Mouse (Mus musculus) hindbrain, embryonic 11.5 days (tissue): ENCODE data around the gene Bpifb1. TPM values are rescaled to one million over a fixed set of nuclear protein-coding genes. Genes with fewer than 3 reads are reported as not detected.
A peak's percentile ranks its signal among the peaks of the same experiment; 100 is the strongest.

ENCODE experiments used
- ATAC-seq: fragments of 200-750 bp; cut with Nextera tagmentation; 2 replicates; pipeline ENCODE4 v1.8.0; 2017; ENCODE audit warnings: mild to moderate bottlenecking, moderate TSS enrichment, moderate library complexity; ENCODE audit not compliant: low FRiP score
- DNase-seq: peaks from one replicate; pipeline ENCODE4 v3.0.0-alpha.2; 2015; ENCODE audit warnings: low spot score
- H3K27ac ChIP-seq: fragments of 300-500 bp; sonication (generic); 2 replicates; pipeline ENCODE4 v1.5.1; 2014; ENCODE audit warnings: mild to moderate bottlenecking, low read depth, low read length
- H3K27me3 ChIP-seq: fragments of 300-500 bp; sonication (generic); 2 replicates; pipeline ENCODE4 v1.6.1; 2014; ENCODE audit warnings: mild to moderate bottlenecking, low read length, moderate library complexity, mixed read lengths; ENCODE audit not compliant: control insufficient read depth, insufficient read depth
- H3K36me3 ChIP-seq: fragments of 300-500 bp; sonication (generic); 2 replicates; pipeline ENCODE4 v1.6.1; 2014; ENCODE audit warnings: mild to moderate bottlenecking, low read length, moderate library complexity, mixed read lengths; ENCODE audit not compliant: control insufficient read depth, insufficient read depth
- H3K4me1 ChIP-seq: fragments of 300-500 bp; sonication (generic); replicated peaks from 2 replicates; pipeline ENCODE4 v1.6.1; 2014; ENCODE audit warnings: low read length, mixed read lengths; ENCODE audit not compliant: control insufficient read depth, insufficient read depth
- H3K4me2 ChIP-seq: fragments of 300-500 bp; sonication (generic); replicated peaks from 2 replicates; pipeline ENCODE4 v1.6.1; 2014; ENCODE audit warnings: mild to moderate bottlenecking, low read depth, low read length
- H3K4me3 ChIP-seq: fragments of 300-500 bp; sonication (generic); 2 replicates; pipeline ENCODE4 v1.5.1; 2014; ENCODE audit warnings: low read depth, low read length
- H3K9ac ChIP-seq: fragments of 300-500 bp; sonication (generic); 2 replicates; pipeline ENCODE4 v1.6.1; 2014; ENCODE audit warnings: low read depth, low read length
- H3K9me3 ChIP-seq: fragments of 300-500 bp; sonication (generic); 2 replicates; pipeline ENCODE4 v1.6.1; 2016; ENCODE audit warnings: low read length; ENCODE audit not compliant: control insufficient read depth
- WGBS: fragments of 180-500 bp; shearing (Covaris S2); extraction: QIAGEN DNeasy Blood & Tissue Kit; methylation state at CpG from one replicate; pipeline ENCODE4 v1.1.7; 2014; 5-methylcytosine and 5-hydroxymethylcytosine counted together
- polyA plus RNA-seq: library from polyadenylated mRNA; unstranded; fragments of >200 nt; fragmentation: Nextera tagmentation; extraction: Ambion mirVana; gene quantifications from 2 replicates; pipeline ENCODE4 v1.2.1, GENCODE M21; 2014

Gene Bpifb1
- polyA plus RNA-seq, 1 experiment from 2014 or later: not detected

DNA sequence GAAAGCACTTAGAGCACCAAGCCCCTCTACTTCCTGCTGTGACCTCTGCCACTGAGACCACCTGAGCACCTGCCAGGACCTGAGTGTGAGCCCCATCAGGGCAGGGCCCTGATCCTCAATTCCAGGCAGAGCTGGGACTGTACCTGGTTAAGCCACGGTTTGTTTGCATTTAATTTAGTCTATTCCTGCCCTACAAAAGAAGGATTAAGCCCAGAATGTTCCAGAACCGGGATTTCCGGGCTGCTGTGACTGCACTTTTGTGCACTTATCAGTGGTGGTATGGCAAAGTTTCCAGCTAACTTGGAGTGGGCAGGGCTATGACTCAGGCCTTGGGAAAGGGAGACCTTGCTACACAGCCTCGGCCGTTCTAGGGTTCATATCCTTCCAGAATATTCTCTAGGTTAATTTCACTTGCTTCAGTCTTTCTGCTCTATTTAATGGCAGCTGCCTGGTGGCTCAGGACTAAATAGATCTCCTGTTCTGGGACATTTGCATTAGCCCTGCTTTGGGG lies 3.4 kb downstream of the Bpifb1 start:
- Histone ChIP-seq H3K4me3 (no peak overlapping the region), H3K27me3 (no peaks in the 10 kb centered on the region), H3K27ac (no peak overlapping the region), H3K4me2 (no peak overlapping the region), H3K9ac (no peak overlapping the region), H3K4me1 (no peaks in the 10 kb centered on the region), H3K36me3 (no peaks in the 10 kb centered on the region), H3K9me3 (no peaks in the 10 kb centered on the region)
- no peak for DNase-seq
- ATAC-seq: no peak
- 80% methylated on average over 5 of the region's 5 CpGs for WGBS

DNA sequence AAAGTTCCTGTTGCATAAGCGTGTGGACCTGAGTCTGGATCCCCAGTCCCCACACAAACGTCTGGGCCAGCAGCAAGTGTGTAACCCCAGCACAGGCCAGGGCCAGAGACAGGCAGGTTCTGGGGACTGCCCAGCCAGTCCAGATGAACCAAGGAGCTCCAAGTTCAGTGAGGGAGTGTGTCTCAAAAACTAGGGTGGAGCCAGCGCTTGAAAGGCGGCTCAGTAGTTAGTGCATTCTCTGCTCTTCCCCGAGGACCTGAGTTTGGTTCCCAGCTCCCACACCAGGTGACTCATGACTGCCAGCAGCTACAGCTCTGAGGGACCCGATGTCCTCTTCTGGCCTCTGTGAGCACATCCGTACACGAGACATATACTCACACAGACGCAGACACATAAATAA lies 6.4 kb downstream of the Bpifb1 start:
- Histone ChIP-seq H3K4me1 (no peaks in the 10 kb centered on the region), H3K36me3 (no peaks in the 10 kb centered on the region), H3K27ac (no peak overlapping the region), H3K9me3 (no peaks in the 10 kb centered on the region), H3K4me2 (no peak overlapping the region), H3K27me3 (no peaks in the 10 kb centered on the region), H3K4me3 (no peak overlapping the region), H3K9ac (no peak overlapping the region)
- DNase-seq (no peak), ATAC-seq (no peak)
- 88% methylated on average over 9 of the region's 9 CpGs for WGBS

DNA sequence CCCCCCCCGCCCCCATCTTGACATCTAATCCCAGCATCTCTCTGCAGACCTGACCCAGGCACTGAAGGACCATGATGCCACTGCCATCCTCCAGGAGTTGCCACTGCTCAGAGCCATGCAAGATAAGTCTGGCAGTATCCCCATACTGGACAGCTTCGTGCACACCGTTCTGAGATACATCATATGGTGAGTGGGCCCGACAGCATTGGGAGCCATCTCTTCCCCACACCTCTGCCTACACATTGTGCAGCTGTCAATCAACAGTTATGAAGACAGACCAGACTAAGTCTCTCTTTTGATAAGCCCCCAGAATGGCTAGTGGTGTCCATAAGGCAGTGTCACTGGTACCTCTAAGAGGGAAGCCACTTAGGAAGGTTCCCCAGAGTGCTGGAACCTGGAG lies 14.0 kb downstream of the Bpifb1 start:
- DNase-seq (no peak), ATAC-seq (no peak)
- WGBS: 87% methylated on average over 4 of the region's 4 CpGs
- no peak overlapping the region for H3K27ac ChIP-seq
- H3K27me3 ChIP-seq: no peaks in the 10 kb centered on the region
- H3K9ac ChIP-seq: no peak overlapping the region
- H3K36me3 ChIP-seq: no peaks in the 10 kb centered on the region
- no peaks in the 10 kb centered on the region for H3K9me3 ChIP-seq
- H3K4me1 ChIP-seq: no peaks in the 10 kb centered on the region
- no peak overlapping the region for H3K4me2 ChIP-seq
- no peak overlapping the region for H3K4me3 ChIP-seq

DNA sequence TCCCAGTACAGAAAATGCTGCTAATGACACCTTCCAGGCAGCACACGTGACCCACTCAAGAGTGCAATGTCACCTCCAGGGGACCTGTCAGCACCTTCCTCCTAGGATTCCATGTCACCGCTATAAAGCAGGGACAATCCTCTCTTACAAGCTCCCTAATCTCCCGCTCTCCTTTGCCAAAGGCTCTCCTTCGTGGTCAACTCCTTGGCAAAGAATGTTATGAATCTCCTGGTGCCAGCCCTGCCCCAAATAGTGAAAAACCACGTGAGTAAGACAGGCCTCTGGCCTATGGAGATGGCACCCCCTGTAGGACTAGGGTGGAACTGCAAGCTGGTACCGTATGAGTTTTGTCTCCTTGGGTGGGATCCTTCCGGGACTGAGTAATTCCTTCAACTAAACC lies 16.3 kb downstream of the Bpifb1 start:
- H3K4me3 ChIP-seq: no peak overlapping the region
- ATAC-seq: no peak
- H3K36me3 ChIP-seq: no peaks in the 10 kb centered on the region
- no peak overlapping the region for H3K27ac ChIP-seq
- no peaks in the 10 kb centered on the region for H3K9me3 ChIP-seq
- DNase-seq: peak; percentile 42
- no peak overlapping the region for H3K4me2 ChIP-seq
- no peak overlapping the region for H3K9ac ChIP-seq
- no peaks in the 10 kb centered on the region for H3K4me1 ChIP-seq
- 58% methylated on average over 7 of the region's 7 CpGs for WGBS
- H3K27me3 ChIP-seq: no peaks in the 10 kb centered on the region

DNA sequence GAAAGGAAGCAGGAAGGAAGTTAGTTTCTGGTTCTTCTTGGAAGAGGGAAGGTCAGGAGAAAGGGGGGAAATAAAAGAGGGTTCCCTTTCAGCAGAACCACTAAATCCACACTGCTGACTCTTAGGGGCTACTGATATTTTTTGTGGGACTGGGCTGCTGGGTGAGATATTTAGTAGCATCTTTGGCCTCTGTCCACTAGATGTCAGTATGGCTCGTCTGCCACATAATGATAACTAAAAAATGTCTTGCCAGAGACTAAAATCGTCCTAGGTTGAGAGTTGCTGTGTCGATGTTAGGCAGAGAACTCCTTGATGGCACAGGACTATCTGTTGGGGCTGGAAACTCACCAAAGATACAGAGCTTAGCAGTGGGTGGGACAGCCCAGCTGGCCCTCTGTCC lies 18.5 kb downstream of the Bpifb1 start:
- Histone ChIP-seq H3K27me3 (no peaks in the 10 kb centered on the region), H3K9ac (no peak overlapping the region), H3K27ac (no peak overlapping the region), H3K9me3 (no peaks in the 10 kb centered on the region), H3K36me3 (no peaks in the 10 kb centered on the region), H3K4me3 (no peak overlapping the region), H3K4me2 (no peak overlapping the region), H3K4me1 (no peaks in the 10 kb centered on the region)
- ATAC-seq (no peak), DNase-seq (peak; percentile 54)
- WGBS: 22% methylated on average over 3 of the region's 3 CpGs

DNA sequence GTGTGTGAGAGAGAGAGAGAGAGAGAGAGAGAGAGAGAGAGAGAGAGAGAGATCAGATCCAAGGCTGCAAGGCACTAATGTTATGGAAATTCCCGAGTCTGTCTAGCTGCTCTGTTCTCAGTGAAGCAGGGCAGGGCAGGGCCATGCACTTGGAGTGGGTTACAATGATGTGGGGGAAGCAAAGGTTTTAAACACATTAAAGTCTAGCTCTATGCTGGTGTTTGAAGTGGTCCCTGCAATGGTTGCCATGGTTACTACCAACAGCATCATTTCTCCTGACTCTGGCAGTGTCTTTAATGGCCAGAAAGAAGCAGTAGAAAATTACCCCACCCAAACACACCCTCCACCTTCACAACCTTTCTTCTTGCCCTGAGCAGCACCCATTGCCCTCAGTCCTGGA lies 20.5 kb downstream of the Bpifb1 start:
- H3K9me3 ChIP-seq: no peaks in the 10 kb centered on the region
- H3K4me2 ChIP-seq: no peak overlapping the region
- no peaks in the 10 kb centered on the region for H3K4me1 ChIP-seq
- WGBS: 59% methylated on average over 1 of the region's 1 CpGs
- H3K4me3 ChIP-seq: no peak overlapping the region
- H3K27ac ChIP-seq: no peak overlapping the region
- ATAC-seq (no peak), DNase-seq (no peak)
- no peaks in the 10 kb centered on the region for H3K27me3 ChIP-seq
- no peaks in the 10 kb centered on the region for H3K36me3 ChIP-seq
- no peak overlapping the region for H3K9ac ChIP-seq

DNA sequence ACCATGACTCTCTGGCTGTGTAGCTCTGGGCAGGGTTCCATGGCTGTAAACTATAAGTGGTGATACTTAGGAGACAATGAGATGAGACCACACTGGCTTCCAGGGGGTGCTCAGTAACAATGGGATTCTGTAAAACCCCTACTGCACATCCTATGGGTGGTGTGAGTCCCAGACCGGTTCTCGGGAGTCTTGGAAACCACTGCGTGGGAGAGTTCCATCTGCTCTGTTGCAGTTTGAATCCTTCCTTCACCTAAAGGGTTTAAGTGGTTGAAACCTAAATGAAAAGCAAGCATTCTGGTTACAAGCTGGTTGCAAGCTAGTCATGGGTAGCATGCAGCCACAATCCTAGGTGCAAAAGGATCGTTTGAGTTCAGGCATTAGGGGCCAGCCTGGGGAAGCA lies 21.3 kb downstream of the Bpifb1 start:
- Histone ChIP-seq H3K36me3 (no peaks in the 10 kb centered on the region), H3K9ac (no peak overlapping the region), H3K4me3 (no peak overlapping the region), H3K4me2 (no peak overlapping the region), H3K9me3 (no peaks in the 10 kb centered on the region), H3K27me3 (no peaks in the 10 kb centered on the region), H3K4me1 (no peaks in the 10 kb centered on the region), H3K27ac (no peak overlapping the region)
- DNase-seq: no peak
- no peak for ATAC-seq
- WGBS: 92% methylated on average over 4 of the region's 4 CpGs

DNA sequence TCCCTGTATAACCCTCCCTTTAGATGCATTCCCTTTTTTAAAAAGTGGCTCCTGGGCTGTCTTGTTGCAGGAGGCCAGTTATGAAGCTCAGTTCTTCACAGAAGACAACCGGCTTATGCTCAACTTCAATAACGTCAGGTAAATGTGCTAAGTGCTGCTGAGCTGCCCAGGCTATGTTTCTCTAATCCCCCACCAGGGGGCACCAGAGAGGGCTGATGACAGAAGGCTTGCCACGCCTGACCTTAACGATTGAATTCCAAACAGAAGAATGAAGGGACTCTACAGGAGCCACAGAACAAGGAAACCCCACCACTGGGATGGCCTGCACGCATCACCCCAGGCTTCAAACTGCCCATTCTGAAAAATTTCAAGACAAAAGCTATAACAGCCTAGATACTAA lies 24.6 kb downstream of the Bpifb1 start:
- Histone ChIP-seq H3K4me2 (no peak overlapping the region), H3K9me3 (no peaks in the 10 kb centered on the region), H3K27me3 (no peaks in the 10 kb centered on the region), H3K27ac (no peak overlapping the region), H3K36me3 (no peaks in the 10 kb centered on the region), H3K4me1 (no peaks in the 10 kb centered on the region), H3K4me3 (no peak overlapping the region), H3K9ac (no peak overlapping the region)
- DNase-seq: peak; percentile 85
- ATAC-seq: no peak
- 16% methylated on average over 5 of the region's 5 CpGs for WGBS

DNA sequence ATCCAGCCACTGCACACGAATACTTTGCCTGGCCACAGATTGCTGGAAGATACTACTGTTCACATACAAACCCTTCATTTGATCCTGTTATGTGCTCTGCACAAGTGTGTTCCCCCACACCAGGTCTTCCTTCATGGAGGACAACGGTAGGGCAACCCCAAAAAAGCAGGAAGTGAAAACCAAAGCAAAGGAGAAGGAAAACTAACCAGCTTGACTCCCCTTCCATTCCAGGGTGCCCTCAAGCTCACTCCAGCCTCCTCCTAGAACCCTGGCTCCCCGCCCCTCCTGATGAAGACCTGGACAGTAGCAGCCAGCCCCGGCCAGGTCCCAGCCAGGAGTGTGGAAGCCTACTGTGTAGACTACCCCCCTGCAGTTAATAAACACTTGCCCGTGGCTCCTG lies 29.3 kb downstream of the Bpifb1 start:
- 88% methylated on average over 5 of the region's 5 CpGs for WGBS

More for the DNA sequence above, 29.3 kb downstream of the Bpifb1 start:
- ATAC-seq (no peak), DNase-seq (no peak)
- peaks cover 6% of the 10 kb centered on the region for H3K4me1 ChIP-seq
- H3K9me3 ChIP-seq: no peaks in the 10 kb centered on the region
- no peak overlapping the region for H3K4me2 ChIP-seq
- no peak overlapping the region for H3K9ac ChIP-seq
- H3K27me3 ChIP-seq: no peaks in the 10 kb centered on the region
- no peaks in the 10 kb centered on the region for H3K36me3 ChIP-seq
- no peak overlapping the region for H3K27ac ChIP-seq
- no peak overlapping the region for H3K4me3 ChIP-seq
